Mouse (Mus musculus) urinary bladder, adult 18-20 months (tissue): Measurements from ENCODE around the gene Gm4187.
"Not testable (repeated sequence)": the region's sequence is repeated elsewhere in the genome, so short reads cannot be mapped to it uniquely, and the experiment has no call there.

Experiments
- DNase-seq, 2 experiments: peaks; one replicate each; pipeline ENCODE4 v3.0.0; 2022; ENCODE audit warnings: low spot score in 2 of 2, mixed read lengths in 2 of 2

The Gm4187 gene

DNA sequence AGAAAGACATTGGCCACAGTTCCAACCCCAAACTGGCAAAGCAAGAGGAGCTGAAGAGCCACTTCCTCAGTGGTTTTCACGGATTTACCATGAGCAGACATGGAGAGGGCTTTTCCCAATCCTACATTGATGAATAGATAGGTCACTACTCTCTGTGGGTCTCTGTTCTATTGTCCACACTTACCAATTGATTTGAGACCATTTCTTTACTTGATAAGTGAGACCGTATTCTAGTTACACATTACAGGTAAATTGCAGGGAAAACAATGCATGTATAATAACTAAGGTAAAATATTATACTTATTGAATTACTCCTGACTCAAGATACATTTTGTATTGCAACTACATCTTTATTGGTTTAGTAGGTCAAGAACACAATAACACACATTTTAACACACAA is at the start of gene Gm4187:
Gene Gm4187 (minus strand): TSS at position 101 of the 400 bp plus-strand sequence.
- not testable (repeated sequence) for DNase-seq

DNA sequence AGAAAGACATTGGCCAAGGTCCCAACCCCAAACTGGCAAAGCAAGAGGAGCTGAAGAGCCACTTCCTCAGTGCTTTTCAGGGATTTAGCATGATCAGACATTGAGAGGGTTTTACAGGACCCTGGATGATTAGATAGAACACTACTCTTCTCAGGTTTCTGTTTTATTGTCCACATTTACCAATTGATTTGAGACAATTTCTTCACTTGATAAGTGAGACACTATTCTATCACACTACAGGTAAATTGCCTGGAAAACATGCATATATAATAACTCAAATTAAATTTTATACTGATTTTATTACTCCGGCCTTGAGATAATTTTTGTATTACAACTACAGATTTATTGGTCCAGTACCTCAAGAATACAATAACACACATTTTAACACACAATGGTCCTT is 41.4 kb upstream of the Gm4187 start, which contains the start of gene Gm8660:
Gene Gm8660 (minus strand): TSS at position 101 of the 400 bp plus-strand sequence.
- DNase-seq = not testable (repeated sequence)
